Mouse (Mus musculus): ENCODE measurements around the gene Mapk10.

Mapk10 gene

DNA sequence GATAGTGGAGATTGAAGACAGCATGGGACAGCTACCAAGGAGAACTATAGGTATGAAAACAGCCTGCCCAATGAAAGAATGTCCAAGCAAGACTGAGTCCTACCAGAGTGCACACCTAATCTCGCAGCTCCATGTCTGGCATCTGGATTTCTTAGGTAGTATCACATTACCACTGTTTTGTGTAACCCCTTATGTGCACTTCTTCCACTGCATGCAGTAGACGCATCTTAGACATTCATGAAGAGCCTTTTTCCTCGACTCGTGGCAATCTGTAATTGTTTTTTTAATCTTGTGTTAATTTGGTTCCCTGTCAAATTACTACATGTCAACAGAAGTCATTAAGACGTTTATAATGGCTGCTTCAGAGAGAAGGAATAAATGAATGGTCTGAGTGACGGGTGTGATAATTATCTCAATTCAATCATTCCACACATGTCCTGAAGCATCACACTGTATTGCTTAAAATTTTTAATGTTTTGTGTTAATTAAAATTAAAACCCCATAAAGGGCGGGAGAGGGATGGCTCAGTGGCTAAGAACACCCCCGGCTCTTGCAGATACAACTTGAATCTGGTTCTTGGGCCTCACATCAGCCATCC lies 160.7 kb downstream of the Mapk10 start:
- DNase-seq (ENCODE audit: low read depth, low spot score), result no peak

DNA sequence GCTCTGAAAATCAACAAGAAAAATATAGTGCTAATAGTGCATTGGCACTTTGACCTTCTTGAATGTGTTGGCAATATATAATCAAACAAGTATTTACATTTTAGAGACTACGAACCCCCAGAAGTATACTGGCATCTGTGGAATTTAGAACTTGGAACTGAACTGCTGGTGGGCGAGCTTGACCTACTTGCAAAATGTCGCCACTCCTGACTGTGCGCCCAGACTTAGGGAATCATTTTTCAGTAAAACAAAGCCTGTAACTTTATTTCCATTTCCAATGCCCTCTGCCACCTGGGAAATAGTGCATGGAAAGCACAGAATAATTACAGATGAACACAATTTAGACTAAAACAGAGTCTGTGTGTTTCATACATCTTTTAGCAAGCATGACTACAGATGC lies 163.1 kb downstream of the Mapk10 start:
- no peak for DNase-seq (ENCODE audit: low read depth, low spot score)

DNA sequence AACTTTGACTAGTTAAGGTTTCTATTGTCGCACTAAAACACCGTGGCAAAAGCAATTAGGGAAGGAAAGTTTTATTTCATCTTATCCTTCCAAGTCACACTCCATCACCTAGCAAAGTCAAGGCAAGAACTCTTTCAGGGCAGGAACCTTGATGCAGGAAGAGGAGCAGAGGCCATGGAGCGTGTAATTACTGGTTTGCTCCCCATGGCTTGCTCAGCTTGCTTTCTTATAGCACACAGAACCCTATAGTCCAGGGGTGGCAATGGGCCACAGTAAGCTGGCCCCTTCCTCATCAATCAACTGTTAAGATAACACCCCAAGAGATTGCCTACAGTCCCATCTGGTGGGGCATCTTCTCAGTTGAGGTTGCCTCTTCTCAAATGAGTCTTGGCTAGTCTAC lies 173.4 kb downstream of the Mapk10 start:
- DNase-seq (ENCODE audit: low read depth, low spot score), result no peak

DNA sequence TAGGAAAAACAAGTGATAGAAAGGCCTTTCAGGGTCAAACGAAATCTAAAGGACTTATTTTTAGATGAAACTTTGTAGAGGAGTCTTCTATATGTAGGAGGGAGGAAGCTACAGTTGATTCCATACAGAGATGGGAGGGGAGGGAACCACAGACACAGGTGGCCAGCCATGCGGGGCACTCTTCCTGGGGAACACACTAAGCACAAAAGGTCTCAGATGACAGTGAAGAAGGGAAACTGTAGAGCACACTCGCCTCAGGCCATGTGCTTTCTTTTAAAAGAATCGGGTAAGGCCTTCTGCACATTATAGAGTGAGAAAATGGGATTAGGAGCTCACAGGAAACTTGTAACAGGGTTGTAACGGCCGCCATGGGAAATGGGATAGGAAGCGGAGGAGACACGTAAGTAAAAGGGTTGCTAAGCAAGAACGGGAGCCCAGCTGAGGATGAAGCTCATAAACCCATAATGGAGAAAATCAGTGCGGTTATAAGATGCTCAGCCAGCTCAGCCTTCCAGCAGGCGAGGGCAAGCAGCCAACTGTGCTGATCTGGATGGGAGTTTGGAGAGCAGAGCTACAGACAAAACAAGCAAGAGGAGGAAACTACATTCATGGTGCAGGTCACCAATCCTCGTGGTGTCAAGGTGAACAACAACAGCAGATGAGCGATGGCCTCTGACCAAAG lies 182.1 kb downstream of the Mapk10 start:
- DNase-seq (ENCODE audit: low read depth, low spot score), result no peak

DNA sequence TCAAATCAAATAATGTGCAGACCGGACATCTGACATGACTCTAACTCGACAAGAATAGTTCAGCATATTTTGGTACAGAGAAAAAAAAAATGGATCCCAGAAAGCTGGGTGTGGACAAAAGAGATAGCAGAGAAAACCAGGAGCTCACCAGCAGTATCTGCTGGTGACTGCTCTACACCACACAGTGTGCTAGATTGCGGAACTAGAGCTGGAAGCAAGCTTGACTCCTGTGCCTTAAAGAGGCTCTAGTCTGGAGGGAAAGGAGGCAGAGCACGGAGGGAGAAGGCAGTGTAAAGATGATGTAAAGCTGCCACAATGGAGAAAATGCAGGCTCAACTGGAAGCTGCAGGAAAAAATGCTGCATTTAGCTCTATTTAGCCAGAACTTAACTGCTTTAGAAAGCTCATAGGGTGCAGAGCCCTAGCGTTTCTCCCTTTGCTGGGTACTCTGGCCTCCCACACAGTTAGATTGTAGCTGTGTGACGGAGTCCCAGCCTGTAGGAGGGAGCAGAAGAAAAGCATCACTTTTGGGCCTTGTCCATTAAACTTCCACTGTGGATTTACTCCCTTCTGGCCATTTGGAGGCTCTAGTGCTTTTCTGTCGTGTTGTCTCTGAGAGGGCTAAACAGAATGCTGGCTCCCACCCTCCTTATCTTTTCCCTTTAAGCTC lies 188.5 kb downstream of the Mapk10 start:
- DNase-seq (ENCODE audit: low read depth, low spot score), result no peak

DNA sequence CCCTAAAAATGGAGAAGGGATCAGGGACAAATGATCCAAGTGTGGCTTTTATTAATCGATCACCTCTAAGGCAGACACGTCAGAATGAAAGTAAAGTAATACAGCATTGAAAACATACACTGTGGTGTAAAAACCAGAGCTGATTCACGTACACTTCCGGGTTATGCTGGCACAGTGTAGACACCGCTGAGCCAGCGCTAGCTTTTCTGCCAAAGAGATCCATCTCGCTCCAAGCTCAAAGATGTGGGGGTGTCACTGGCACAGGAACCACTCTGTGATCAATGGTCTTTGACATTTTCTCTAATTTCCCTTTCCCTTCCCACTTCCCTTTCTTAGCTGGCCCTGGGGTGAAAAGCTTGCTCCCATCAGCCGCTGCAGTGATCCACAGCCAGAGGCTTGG lies 189.7 kb downstream of the Mapk10 start:
- DNase-seq (ENCODE audit: low read depth, low spot score), result no peak

DNA sequence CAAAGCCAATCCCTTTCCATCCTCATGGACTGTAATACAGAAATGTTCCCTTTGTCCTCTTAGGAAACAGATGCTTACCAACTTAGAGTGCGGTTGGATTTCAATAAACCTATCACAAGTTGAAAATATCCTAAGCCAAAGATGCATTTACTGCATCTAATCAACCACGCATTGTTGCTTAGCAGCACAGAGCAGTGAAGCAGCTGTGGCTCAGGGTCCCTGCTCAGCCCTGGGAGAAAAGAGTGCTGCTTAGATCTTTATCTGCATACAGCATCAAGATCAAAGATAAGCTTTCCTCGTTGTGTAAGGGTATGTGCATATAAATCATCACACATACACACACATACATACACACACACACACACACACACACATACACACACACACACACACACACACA lies 190.2 kb downstream of the Mapk10 start:
- no peak for DNase-seq (ENCODE audit: low read depth, low spot score)

DNA sequence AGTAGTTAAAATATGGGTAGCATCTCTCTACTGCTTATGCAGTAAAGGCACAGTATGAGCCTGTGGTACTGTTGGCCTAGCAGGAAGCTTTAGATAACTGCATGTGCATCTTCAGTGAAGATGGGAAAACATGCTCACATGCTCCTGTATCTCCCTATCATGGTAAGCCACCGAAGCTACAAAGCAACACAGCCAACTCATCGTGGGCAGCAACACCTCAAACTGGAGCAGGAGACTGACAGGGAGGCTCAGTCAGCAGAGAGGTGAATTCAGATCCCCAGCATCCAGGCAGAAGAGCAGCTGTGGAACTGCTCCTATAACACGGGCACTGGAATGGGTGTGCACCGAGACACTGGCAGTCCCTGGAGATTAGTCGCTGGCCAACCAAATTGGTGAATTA lies 191.0 kb downstream of the Mapk10 start:
- no peak for DNase-seq (ENCODE audit: low read depth, low spot score)

DNA sequence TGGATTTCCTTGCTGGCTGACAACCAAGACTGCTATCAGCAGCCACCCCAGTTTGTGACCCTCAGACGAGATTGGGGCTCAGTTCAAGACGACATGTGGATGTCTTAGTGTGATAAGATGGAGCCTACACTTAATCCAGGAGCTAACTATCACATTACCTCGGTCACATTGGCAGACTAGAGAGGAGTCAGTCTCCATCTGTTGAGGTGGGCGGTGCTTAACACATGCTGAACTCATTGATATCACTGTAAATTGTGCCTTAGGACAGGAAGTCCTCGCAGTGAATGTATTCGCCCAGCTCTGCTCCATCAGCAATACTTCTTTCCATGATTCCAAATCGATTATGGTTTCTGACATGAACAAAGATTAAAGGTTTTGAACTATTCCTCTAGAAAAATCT lies 193.5 kb downstream of the Mapk10 start:
- DNase-seq (ENCODE audit: low read depth, low spot score), result no peak

DNA sequence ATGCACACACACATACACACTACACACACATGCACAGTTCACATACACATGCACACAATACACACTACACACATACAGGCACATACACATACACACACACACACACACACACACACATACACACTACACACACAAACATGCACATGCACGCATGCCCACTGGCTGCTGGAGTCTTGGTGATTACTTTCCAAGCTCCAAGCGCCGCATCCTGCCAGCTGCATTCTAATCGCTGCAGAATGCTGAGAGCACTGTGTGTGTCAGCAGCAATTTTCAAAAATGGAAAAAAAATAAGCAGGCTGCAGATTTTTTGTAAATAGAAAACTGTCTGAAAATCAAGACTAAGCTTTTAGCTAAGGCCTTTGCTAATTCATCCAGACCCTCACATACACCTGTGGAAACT lies 196.8 kb downstream of the Mapk10 start:
- DNase-seq (ENCODE audit: low read depth, low spot score), result no peak

DNA sequence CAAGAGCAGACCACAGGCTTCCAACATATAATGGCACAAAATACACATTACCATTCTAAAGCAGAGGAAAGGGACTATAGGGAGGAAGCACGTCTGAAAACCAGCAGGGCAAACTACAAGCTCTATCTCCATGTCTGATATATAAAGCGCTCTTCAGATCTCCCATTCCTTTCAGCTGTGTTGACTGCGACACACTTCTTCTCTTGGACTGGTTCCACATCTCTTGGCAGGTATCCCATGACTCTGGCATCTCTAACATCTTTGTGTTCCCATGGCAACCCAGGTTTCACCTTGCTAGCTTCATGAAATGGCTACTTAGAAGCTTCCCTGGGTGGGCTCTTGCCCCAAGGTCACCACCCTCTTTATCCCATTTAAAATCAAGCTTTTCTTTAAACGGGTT lies 202.2 kb downstream of the Mapk10 start:
- no peak for DNase-seq (ENCODE audit: low read depth, low spot score)

DNA sequence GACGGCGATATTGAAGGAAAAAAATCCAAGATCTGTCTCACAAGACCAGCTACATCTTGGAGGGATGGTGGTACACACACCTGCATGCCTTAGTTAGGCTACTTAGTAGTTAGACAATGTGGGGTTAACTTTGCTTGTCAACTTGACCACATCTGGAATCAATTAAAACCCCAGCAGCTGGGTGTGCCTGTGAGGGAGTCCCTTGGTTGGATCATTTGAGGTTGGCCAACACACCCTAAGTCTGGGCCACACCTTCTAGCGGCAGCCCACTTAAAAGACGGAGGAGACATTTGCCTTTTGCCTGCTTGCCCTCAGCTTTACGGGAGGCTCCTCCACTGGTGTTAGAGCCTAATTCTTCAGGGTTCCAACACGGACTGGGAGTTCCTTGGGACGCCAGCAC lies 209.0 kb downstream of the Mapk10 start:
- no peak for DNase-seq (ENCODE audit: low read depth, low spot score)

DNA sequence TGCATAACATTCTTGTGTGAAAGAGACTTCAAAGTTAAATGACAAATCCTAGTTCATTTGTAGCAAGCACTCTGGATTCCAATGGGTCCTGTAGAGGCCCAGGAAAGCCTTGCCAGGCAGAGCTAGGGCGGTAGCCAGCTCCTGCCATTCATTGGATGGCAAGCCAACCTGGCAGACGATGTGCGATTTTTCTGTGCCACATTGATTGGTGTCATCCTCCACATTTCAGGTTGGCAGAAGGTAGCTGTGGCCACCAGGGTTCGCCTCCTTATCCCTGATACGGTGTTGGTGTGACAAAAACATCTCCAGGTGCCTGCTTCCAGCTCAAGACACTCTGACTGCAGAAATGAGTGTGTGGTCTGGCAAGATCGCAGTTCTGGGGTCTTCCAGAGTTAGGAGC lies 210.6 kb downstream of the Mapk10 start:
- no peak for DNase-seq (ENCODE audit: low read depth, low spot score)

DNA sequence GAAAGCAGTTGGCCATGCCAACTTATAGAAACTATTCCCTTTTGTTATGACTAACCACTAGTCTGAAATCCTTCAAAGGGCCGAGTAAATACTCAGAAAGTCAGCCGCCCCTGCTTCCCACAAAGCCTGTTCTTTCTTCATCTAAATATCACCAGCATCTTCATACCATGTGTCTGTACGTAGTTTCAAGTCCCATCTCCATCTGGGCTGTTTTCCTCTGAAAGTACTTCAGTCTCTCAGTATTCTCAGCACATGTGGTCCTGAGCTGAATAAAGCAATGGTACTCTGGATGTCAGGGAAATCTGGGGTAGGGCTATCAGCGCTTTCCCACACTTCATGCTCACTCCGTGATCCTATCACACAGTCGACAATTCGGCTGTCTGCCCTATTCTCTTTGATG lies 212.6 kb downstream of the Mapk10 start:
- no peak for DNase-seq (ENCODE audit: low read depth, low spot score)

DNA sequence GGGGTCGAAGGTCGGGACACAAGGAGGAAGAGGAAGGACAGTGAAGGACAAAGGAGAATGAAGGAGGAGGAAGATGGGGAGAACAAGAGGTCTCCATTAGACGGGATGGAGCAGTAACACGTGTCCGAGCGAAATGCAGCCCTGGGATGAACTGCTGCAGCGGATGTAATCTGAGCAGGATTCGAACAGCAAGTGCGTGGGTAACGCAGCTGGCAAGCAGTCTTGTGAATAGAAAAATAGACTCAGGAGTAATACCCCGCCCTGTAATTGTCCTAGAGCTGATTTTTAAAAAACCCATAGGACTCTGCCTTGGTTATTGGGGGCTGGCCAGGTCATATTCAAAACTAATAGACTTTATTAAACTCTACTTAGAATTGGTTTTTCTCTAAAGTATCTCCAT lies 213.2 kb downstream of the Mapk10 start:
- no peak for DNase-seq (ENCODE audit: low read depth, low spot score)

DNA sequence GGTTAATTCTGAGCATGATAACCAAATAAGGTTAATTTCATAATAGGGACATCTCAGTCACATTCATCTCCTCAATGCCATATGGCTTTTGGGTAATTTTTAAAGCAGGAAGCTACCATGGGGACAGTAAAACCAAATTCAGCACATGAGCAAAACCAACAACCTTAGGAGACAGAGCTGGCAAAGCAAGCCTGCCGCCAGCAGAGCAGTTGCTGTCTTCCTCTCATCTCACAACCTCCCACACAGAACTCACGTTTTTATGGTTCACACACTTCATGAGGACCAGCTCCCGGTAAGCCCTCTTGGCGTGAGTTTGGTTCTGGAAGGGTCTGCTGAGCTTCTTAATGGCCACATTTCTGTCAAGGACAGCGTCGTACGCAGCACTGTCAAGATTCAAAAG lies 214.8 kb downstream of the Mapk10 start:
- no peak for DNase-seq (ENCODE audit: low read depth, low spot score)

DNA sequence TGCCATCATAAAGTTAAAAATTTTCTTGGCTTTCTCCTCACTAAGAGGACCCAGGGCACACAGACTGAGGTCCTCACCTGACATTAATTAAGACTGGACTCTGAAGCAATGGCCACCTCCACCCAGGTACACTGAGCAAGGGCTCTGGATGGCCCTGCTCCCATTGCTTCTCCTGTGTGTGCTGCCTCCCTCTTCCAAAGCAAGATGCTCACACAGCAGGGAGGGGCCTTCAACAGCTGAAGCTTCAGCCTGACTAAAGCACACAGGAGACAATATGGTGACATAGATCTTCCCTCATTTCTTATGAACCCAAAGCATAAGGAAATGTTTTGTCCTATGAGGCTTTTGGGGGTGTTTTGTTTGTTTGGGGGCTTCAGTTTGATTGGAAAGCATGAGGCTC lies 215.2 kb downstream of the Mapk10 start:
- DNase-seq (ENCODE audit: low read depth, low spot score), result no peak

DNA sequence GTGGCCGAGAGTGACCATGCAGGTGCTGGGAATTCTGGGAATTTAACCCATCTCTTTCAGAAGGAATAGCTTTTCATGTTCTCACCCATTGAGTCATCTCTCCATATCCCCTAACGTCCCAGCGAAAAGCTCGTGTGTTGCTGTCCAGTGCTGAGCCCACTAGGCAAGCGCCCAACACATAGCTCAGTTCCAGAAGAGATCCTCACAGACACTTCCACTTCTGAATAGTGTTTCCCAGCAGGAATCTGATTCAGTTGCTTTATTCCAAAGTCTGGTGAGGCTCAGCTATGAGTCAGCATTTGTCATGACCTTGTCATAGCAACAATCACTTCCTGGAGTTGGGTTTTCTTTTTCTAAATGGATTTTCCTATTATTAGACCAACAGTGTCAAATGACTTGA lies 217.2 kb downstream of the Mapk10 start:
- DNase-seq (ENCODE audit: low read depth, low spot score), result peak; percentile 96

DNA sequence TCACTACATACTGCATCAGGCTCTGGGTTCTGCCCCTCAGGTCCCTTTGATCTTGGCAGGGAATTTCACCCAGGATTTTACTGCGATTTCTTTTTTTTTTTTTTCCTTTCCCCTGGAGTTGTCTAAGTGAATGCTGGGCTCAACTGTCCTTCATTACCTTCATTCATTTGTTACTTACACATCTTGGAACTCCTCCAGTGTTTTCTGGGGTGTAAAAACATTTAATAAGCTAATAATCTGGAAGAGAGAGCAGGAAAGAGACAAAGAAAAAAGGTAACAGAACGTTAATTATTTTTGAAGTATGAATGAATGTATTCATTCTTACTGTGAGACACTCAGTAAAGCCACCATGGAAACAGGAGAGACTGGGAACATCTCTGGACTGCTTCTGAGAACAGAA lies 219.4 kb downstream of the Mapk10 start:
- no peak for DNase-seq (ENCODE audit: low read depth, low spot score)

DNA sequence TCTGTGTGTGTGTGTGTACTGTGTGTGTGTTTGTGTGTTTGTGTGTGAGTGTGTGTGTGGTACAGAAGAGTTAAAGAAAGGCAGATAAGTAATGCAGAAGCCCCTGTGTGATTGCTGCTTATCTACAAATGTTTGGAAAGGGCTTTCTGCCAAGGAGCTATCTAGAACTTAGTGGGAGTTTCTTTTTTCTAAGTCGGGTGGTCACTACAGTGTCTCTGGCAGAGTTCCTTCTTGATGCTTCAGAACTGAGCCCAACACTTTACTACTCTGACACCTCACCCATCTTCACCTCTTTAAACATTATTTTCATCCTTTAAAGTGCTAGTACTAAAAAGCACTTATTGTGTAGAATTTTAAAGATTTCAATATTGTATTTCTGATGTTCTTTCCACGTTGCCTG lies 232.8 kb downstream of the Mapk10 start:
- DNase-seq (ENCODE audit: low read depth, low spot score), result no peak

DNA sequence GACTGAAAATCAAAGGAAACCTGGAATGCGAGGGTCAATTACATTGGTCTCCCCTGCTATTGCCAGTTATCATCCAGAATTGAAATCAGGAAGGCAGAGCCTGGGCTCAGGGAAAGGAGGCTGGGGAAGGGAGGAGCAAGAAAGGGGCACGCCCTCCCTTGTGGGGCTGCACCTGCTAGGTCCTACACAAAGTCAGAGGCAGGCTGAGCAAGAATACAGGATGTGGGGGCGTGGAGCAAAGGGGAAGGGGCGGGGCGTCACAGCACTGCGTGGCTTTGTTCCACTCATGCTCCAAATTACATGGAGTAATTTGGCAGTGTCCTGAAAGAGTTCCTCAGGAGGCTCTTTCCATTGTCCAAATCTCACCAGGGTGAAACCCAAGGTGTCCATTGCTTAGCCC lies 234.0 kb downstream of the Mapk10 start:
- DNase-seq (ENCODE audit: low read depth, low spot score), result no peak

DNA sequence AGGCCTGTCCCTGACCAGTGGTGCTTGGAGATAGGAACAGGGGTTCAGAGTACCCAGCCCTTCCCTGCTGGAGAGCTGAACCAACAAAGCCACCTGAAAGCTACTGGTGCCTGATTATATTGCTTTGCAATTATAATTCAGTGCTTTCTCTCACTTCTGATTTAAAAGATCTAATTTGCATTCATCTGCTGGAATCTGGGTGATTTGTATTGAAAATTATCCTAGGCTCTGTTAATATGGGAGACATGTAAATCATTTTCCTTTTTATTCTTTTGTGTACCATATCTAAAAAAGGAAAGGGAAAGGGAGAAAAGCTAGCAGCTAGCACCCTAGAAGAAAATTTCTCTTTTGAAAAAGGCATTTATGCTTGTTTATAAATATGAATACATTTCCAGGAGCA lies 234.6 kb downstream of the Mapk10 start:
- DNase-seq (ENCODE audit: low read depth, low spot score), result no peak

DNA sequence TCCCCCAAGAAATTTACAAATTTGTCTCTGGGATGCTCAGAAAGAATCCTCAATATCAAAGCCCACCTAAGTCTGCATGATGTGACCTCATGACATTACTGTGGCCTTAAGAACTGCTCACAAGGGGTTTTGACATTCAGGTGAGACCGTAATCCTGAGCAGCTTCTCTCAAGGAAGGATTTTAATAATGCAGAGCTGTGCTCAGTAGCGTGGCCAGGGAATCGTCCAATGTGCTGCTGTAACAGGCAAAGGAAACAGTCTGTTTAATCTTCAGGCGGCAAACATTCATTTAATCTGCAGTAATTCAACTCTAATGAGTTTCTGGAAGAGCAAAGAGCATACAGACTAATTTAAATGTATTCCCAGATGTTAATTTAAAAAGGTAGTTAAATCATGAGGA lies 236.7 kb downstream of the Mapk10 start:
- no peak for DNase-seq (ENCODE audit: low read depth, low spot score)
